ENCODE assay signal across 30 mouse cellular contexts in genomic region chrX:103331125-103331858, GRCm38 (mm10). TPM values are rescaled to one million over a fixed set of nuclear protein-coding genes. Genes with fewer than 3 reads are reported as not detected.
"Had no signal": no experiment of that assay in that cellular context is flagged by ENCODE, and none has a peak within 500 bp of the region (broad histone marks: within the 10 kb centered on the region; RNA-seq: fewer than 3 reads in every experiment).

No protein-coding gene starts in this region.

- H3K9me3 ChIP-seq: heart, embryonic 10.5 days; heart, embryonic 12.5 days; hindbrain, embryonic 13.5 days; hindbrain, embryonic 15.5 days; limb, embryonic 10.5 days; limb, embryonic 12.5 days; liver, embryonic 13.5 days had no signal

- H3K4me3 ChIP-seq: gastrocnemius, adult 2 months; heart, embryonic 10.5 days; heart, embryonic 12.5 days; hindbrain, embryonic 13.5 days; hindbrain, embryonic 15.5 days; limb, embryonic 10.5 days; limb, embryonic 12.5 days; liver, embryonic 13.5 days had no signal

- H3K4me2 ChIP-seq: heart, embryonic 12.5 days; hindbrain, embryonic 13.5 days; hindbrain, embryonic 15.5 days; limb, embryonic 12.5 days; liver, embryonic 11.5 days; liver, embryonic 13.5 days had no signal

- H3K27ac ChIP-seq: gastrocnemius, adult 2 months; heart, embryonic 10.5 days; hindbrain, embryonic 13.5 days; hindbrain, embryonic 15.5 days; hindbrain, postnatal 0 days; limb, embryonic 10.5 days; limb, embryonic 12.5 days; liver, embryonic 13.5 days had no signal

- DNase-seq: gastrocnemius, adult 2 months; gastrocnemius, postnatal 10 days; gastrocnemius, postnatal 25 days; heart, adult 18-20 months; heart, postnatal 10 days; kidney, adult 18-20 months; kidney, adult 8-10 months; kidney, postnatal 10 days; kidney, postnatal 25 days; kidney, postnatal 4 days; layer of hippocampus, adult 9-11 months; layer of hippocampus, postnatal 36 days; liver; liver, embryonic 13.5 days had no signal

- ATAC-seq: hindbrain, postnatal 0 days had no signal

- H3K9ac ChIP-seq: heart, embryonic 12.5 days; hindbrain, embryonic 13.5 days; hindbrain, embryonic 15.5 days; limb, embryonic 12.5 days; liver, embryonic 13.5 days had no signal

- H3K36me3 ChIP-seq: heart, embryonic 10.5 days; heart, embryonic 12.5 days; hindbrain, embryonic 13.5 days; hindbrain, embryonic 15.5 days; limb, embryonic 10.5 days; limb, embryonic 12.5 days; liver, embryonic 13.5 days had no signal

- H3K4me1 ChIP-seq: heart, embryonic 10.5 days; heart, embryonic 12.5 days; hindbrain, embryonic 13.5 days; hindbrain, embryonic 15.5 days; limb, embryonic 10.5 days; limb, embryonic 12.5 days; liver, embryonic 13.5 days had no signal

RNA-seq across cellular contexts. Expression of gene Cdx4, which starts 10.1 kb away (rescaled TPM):
- polyA plus RNA-seq: frontal cortex, adult 2 months; heart, embryonic 10.5 days; heart, embryonic 12.5 days; heart, embryonic 14.5 days; heart, embryonic 16.5 days; hindbrain, embryonic 11.5 days; hindbrain, embryonic 13.5 days; hindbrain, embryonic 15.5 days; hindbrain, postnatal 0 days; intestine, embryonic 14.5 days; kidney, embryonic 14.5 days; kidney, embryonic 16.5 days; limb, embryonic 10.5 days; limb, embryonic 12.5 days; limb, embryonic 14.5 days; liver, embryonic 11.5 days; liver, embryonic 13.5 days had no signal
